Mouse (Mus musculus) ovary, postnatal 36 days (tissue): ENCODE results near the gene Txnrd2.

ENCODE experiments used
- DNase-seq: peaks from one replicate; pipeline ENCODE4 v3.0.0; 2022; ENCODE audit warnings: low spot score, mixed read lengths

Gene Txnrd2

GRCm38 (mm10) chr16:18426215-18426791 is at the start of gene Txnrd2:
Gene Txnrd2, plus strand, starts transcription at chr16:18426384.
- peak; percentile 77 for DNase-seq

- DNase-seq, result no peak
Observed at GRCm38 (mm10) chr16:18377203-18377602, 49.0 kb upstream of the Txnrd2 start.

GRCm38 (mm10) chr16:18378489-18378888 is 47.7 kb upstream of the Txnrd2 start:
- no peak for DNase-seq

GRCm38 (mm10) chr16:18379338-18380001 is 46.7 kb upstream of the Txnrd2 start:
- DNase-seq, result no peak

GRCm38 (mm10) chr16:18380495-18381063 is 45.6 kb upstream of the Txnrd2 start:
- DNase-seq, result no peak

- DNase-seq, result no peak
Observed at GRCm38 (mm10) chr16:18381621-18382258, 44.4 kb upstream of the Txnrd2 start.

GRCm38 (mm10) chr16:18383045-18383726 is 43.0 kb upstream of the Txnrd2 start:
- DNase-seq, result peak; percentile 47

- DNase-seq, result no peak
Observed at GRCm38 (mm10) chr16:18383756-18384155, 42.4 kb upstream of the Txnrd2 start.

GRCm38 (mm10) chr16:18384211-18384610 is 42.0 kb upstream of the Txnrd2 start:
- no peak for DNase-seq

GRCm38 (mm10) chr16:18384659-18385058 is 41.5 kb upstream of the Txnrd2 start:
- no peak for DNase-seq

GRCm38 (mm10) chr16:18385411-18385810 is 40.8 kb upstream of the Txnrd2 start:
- no peak for DNase-seq

GRCm38 (mm10) chr16:18386451-18386850 is 39.7 kb upstream of the Txnrd2 start:
- no peak for DNase-seq

GRCm38 (mm10) chr16:18386972-18387371 is 39.2 kb upstream of the Txnrd2 start:
- peak; percentile 11 for DNase-seq

- peak; percentile 4 for DNase-seq
Observed at GRCm38 (mm10) chr16:18387704-18388582, 38.2 kb upstream of the Txnrd2 start.

GRCm38 (mm10) chr16:18388583-18389435 is 37.4 kb upstream of the Txnrd2 start:
- DNase-seq, result peak; percentile 5

GRCm38 (mm10) chr16:18390399-18390798 is 35.8 kb upstream of the Txnrd2 start:
- DNase-seq, result no peak

- peak; percentile 2 for DNase-seq
Observed at GRCm38 (mm10) chr16:18391127-18391526, 35.1 kb upstream of the Txnrd2 start.

- peak; percentile 3 for DNase-seq
Observed at GRCm38 (mm10) chr16:18391728-18392127, 34.5 kb upstream of the Txnrd2 start.

- DNase-seq, result peak; percentile 91
Observed at GRCm38 (mm10) chr16:18392469-18393426, 33.4 kb upstream of the Txnrd2 start.
